Mouse (Mus musculus): ENCODE results near the gene Egln2.

The Egln2 gene

GRCm38 (mm10) chr7:27166614-27167474 is at the start of gene Egln2:
TSS of gene Egln2 (minus strand) at chr7:27166802.
- DNase-seq (ENCODE audit: extremely low spot score, low spot score), result peak; percentile 96

DNA sequence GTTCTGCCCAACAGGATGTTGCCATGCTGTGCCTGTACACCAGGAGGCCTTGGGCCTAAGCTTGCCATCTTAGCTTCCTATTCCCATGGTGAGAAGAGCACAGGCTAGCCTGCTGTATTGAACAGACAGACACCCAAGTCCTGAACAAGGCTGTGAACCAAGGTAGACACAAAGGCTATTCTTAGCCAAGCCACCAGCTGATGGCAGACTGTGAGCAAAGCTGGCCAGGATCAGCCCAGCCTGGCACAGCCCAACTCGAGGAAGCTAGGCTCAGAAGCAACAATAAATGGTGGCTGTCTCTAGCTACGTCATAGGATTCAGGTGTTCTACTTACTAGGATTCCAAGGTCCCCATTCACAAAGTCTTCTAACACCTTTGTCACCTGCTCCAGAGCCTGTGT is 46.0 kb upstream of the Egln2 start:
- no peak for DNase-seq (ENCODE audit: extremely low spot score, low spot score)

DNA sequence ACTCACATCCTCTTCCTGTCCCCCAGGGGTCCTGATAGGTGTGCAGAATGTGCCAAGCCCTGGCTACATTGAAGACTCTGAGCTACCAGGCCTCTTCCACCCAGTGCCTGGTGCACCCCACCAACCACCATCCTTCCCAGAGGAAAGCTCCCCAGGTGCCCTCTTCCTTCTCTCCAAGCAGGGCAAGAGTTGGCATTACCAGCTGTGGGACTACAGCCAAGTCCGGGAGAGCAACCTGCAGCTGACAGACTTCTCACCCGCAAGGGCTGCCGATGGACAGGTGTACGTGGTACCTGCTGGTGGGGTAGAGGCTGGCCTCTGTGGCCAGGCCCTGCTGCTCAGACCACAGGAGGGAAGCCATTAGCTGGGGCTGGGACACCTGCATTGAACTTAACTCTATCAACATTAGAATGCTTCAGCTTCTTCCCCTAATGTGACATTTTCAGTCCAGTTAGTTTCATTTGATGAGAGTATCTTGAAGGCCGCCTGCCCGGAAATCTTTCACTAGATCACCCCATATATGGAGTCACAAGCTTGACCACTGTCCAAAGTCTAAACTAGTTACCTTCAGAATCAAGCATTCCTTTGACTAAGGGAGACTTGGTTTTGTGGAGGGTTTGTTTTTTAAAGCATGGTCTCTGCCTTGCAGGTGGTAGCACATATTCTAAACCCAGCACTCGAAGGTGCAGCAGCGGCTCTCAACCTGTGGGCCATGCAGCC is 37.3 kb upstream of the Egln2 start:
- no peak for DNase-seq (ENCODE audit: extremely low spot score, low spot score)

DNA sequence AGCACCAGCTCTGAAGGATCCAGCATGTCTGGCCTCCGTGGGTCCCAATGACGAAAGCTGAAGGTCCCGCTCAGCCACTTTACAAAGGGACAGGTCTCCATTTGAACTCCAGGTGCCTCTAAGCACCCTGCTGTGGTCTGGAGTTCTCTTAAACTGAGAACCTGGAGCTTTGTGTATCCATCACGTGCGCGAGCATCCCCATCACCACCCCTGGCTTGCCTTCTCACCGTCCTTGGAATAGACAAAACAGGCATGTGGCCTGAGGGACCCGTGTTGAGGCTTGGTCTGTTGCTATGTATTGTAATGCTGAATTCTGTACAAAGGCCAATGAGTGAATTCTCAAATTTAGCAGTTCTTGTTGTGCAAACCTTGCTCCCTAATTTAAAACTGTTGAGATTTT is 32.2 kb upstream of the Egln2 start:
- DNase-seq (ENCODE audit: extremely low spot score, low spot score), result no peak

- no peak for DNase-seq (ENCODE audit: extremely low spot score, low spot score)
These were observed 31.8 kb upstream of the Egln2 start for GRCm38 (mm10) chr7:27198355-27198754.

- no peak for DNase-seq (ENCODE audit: extremely low spot score, low spot score)
These were observed 31.0 kb upstream of the Egln2 start for GRCm38 (mm10) chr7:27197634-27198033.

DNA sequence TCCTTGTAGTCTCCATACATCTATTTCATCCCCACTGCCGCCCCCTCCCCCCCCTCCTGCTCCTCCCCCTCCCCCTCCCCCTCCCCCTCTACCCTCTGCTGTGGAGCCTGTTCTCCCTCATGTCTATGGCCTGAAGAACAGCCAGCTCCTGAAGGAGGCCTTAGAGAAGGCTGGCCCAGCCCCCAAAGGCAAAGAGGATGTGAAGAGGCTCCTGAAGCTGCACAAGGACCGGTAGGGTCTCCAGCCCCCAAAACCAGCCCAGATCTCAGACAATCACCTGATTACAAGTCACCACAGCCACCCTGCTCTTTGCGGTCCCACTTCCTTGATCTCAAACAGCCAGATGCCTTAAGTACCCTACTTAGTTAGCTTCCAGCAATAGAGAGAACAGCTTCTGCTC is 30.5 kb upstream of the Egln2 start:
- no peak for DNase-seq (ENCODE audit: extremely low spot score, low spot score)

DNA sequence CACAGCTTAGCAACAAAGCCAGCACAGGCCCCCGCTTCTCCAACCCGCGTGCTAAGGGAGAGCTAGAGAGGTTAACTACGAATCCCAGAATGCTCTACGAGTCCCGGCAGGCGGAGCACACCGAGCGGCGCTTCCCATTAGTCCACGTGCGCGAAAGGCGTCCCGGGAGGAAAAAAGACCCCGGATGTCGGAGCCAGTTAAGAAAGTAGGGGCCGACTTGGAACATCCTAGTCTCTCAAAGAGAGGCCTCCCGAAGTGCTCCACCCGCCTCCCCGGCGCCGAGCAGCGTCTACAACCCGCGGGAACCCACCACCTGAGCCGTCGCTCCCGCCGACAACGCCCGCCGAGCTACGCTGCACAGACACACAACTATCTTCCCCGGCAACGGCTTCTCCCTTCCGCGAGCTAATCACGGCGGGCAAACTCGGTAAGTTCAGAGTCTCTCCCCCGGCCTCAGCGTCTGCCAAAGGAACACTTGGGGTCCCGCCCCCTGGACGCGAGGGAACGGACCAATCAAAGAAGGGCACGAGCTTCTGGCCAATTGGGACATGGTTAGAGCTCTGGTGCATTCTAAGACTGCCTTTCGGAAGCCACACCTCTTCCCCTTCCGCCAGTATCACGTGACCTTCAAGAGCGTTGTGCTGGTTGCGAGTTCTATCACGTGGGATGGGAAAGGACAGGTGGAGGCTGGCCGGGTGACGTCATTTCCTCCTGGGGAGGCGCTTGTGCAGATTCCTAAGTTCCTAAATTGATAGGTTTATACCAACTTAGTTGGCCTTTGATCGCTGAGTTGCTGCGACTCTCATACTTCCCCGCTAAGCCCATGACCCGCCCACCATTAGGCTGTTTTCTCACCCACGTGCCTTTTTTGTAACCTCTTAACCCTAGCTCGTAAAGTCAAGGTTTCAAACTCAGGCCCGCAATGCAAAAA is 29.3 kb upstream of the Egln2 start, which contains the start of the genes BC024978 and Snrpa:
Gene BC024978, plus strand, starts transcription at position 101 of the 931 bp plus-strand sequence.
Gene Snrpa, minus strand, starts transcription at position 591 of the 931 bp plus-strand sequence.
- peak; percentile 91 for DNase-seq (ENCODE audit: extremely low spot score, low spot score)

DNA sequence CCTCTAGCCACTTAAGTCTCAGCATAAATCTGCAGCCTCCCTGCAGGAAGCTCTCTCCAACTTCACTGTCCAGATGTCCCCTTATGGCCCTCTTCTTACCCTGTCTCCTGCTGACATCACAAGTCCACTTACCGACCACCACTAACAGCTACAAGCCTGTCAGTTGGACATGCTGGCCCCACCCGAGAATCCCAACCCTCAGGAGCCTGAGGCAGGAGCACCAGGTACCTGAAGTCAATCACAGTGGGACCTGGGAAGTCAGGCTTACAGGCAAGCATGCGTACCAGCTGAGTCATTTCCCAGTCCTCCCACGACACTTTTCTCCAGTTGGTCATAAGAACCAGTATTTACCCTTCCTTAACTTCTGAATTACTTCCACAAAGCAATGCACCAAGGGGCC is 27.1 kb upstream of the Egln2 start:
- no peak for DNase-seq (ENCODE audit: extremely low spot score, low spot score)

- no peak for DNase-seq (ENCODE audit: extremely low spot score, low spot score)
These were observed 25.8 kb upstream of the Egln2 start for GRCm38 (mm10) chr7:27192434-27192833.

GRCm38 (mm10) chr7:27189271-27189931 is 22.8 kb upstream of the Egln2 start:
- DNase-seq (ENCODE audit: extremely low spot score, low spot score), result no peak

DNA sequence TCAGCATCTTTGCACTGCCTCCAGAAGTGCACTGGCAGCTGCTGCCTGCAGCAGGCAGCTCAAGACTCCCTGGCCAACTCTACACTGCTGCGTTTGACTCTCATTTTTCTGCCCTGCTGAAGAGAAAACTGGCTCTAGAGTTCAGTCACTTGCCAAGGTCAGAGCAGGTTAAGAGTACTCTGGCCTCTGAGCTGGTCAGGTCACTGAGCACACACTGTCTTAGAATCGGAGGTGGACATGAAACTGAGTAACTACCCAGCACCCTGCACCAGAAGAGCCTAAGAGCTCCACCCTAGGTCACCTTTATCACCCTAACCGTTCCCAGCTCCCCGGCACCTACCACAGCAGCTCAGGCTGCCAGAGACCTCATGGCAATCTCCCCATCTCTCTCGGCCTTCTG is 19.4 kb upstream of the Egln2 start:
- DNase-seq (ENCODE audit: extremely low spot score, low spot score), result no peak

- DNase-seq (ENCODE audit: extremely low spot score, low spot score), result peak; percentile 64
These were observed 18.4 kb upstream of the Egln2 start for GRCm38 (mm10) chr7:27184964-27185363.

DNA sequence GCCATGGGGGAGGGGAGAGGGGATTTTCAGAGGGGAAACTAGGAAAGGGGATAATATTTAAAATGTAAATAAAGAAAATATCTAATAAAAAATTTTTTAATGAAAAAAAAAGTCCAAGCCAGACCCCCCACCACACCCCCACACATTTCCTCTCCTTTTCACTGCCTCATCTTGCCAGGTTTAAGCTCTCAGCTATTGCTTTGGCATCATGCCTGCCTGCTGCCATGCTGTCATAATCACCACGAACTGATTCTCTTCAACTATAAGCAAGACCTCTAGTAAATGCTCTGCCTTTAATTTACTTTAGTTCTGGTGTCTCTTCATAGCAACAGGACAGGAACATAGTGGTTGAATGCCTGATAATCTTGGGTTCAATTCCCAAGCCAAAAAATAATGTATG is 15.9 kb upstream of the Egln2 start:
- no peak for DNase-seq (ENCODE audit: extremely low spot score, low spot score)

- no peak for DNase-seq (ENCODE audit: extremely low spot score, low spot score)
These were observed 14.5 kb upstream of the Egln2 start, which contains the start of the genes Gm21983 and Mia for GRCm38 (mm10) chr7:27180837-27181695. TSS of gene Gm21983 (minus strand) at chr7:27181086. TSS of gene Mia (minus strand) at chr7:27181157.

DNA sequence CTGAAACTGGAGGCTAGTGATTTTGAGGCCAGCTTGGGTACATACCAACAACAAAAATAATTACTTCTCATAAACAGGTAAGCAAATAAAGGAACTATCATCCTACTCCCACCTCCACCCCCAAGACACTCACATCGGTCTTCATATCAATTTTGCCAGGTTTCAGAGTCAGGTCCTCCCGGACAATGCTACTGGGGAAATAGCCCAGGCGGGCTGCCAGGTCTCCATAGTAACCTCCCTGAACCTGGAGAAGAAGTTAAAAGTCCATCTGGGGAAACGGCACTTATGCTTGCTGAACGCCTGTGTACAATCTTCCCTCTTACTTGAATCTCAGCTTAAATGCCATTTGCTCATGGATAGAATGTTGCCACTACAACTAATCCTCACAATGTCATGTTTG is 13.4 kb upstream of the Egln2 start:
- no peak for DNase-seq (ENCODE audit: extremely low spot score, low spot score)

GRCm38 (mm10) chr7:27179217-27179918 is 12.8 kb upstream of the Egln2 start:
- no peak for DNase-seq (ENCODE audit: extremely low spot score, low spot score)

GRCm38 (mm10) chr7:27178324-27179216 is 12.0 kb upstream of the Egln2 start, which contains the start of gene Rab4b:
TSS of gene Rab4b (minus strand) at chr7:27178896.
- DNase-seq (ENCODE audit: extremely low spot score, low spot score), result peak; percentile 99

Measured in neural tube, embryonic 10.5 days (tissue).